Mouse (Mus musculus): ENCODE measurements around the gene Prrt3. TPM values are rescaled to one million over a fixed set of nuclear protein-coding genes. Genes with fewer than 3 reads are reported as not detected.

The Prrt3 gene
- not detected in 2 replicates for total RNA-seq (2015; ENCODE audit: low replicate concordance)
- total RNA-seq (2017; ENCODE audit: low replicate concordance), result 0.34 TPM in 1 of 2 replicates, not detected in the other

DNA sequence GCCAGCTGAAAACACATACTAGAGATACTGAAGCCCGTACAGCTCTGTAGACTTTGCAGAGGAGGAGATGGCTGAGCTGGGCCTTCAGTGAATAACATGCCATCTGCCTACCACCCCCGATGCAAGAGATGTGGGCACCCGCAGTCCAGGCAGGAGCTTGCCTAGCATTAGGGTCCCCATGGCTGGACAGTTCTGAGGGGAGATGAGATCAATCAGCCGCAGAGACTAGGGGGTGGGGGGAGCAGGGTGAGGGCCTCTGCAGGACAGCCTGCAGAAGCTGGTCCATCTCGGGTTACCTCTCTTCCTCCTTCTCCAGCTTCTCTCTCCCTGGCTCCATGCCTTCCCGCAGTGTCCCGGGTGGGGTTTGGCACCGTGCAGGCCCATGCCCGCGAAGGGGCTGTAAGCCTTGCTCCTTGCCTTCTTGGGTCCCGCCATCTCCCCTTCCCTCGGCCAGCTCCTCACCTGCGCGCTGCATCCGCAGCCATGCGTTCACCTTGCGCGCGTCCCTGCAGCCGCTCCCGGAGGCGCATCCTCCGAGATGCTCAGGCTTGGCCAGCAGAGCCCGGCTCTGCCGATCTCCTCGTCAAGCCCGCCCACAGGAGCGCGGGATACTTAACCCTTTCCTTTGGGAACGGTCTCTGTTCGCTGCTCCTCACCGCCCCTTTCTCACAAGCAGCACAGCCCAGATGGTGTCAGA is at the start of gene Prrt3:
TSS of gene Prrt3 (minus strand) at position 544 of the 697 bp plus-strand sequence.
- no peak for ATAC-seq (replicated peaks; ENCODE audit: low FRiP score, poor library complexity, severe bottlenecking)

DNA sequence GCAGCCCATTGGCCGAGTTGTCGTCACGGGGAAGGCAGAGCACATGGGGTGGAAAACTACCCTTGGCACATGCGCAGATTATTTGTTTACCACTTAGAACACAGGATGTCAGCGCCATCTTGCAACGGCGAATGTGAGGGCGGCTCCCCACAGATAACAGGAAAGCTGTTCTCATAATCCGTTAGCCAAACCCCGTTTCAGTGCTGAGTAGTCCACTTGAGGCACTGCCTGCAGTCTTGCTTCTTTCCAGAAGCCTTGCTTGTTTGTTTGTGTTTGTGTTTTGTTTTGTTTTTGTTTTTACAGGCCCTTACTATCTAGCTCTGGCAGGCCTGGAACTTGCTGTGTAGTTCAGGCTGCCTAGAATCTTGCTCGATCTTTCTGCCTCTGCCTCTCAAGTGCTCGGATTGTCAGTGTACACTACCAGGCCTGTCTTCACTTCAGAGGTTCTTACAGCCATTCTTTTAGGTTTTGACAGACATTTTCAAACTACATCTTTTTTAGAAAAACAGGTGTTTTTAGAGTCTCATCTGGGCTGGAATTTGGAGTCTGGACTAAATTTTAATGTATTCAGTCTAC is 42.3 kb upstream of the Prrt3 start:
- ATAC-seq (replicated peaks; ENCODE audit: low FRiP score, poor library complexity, severe bottlenecking), result peak; percentile 92

DNA sequence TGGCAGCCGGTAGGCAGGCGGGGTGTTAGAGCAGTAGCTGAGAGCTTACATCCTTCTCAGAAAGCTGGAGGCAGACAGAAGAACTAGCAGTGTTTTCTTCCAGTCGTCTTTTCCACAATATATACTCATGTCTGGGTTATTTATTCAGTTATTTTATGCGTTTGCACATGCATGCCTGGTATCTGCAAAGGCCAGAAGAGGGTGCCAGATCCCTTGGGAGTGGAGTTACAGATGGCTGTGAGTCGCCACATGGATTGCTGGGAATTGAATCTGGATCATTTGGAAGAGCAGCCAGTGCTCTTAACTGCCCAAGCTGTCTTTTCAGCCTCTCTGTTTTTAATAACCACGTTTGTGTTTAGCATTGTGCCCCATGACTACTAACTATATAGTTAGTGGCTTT is 39.9 kb upstream of the Prrt3 start:
- no peak for ATAC-seq (replicated peaks; ENCODE audit: low FRiP score, poor library complexity, severe bottlenecking)

DNA sequence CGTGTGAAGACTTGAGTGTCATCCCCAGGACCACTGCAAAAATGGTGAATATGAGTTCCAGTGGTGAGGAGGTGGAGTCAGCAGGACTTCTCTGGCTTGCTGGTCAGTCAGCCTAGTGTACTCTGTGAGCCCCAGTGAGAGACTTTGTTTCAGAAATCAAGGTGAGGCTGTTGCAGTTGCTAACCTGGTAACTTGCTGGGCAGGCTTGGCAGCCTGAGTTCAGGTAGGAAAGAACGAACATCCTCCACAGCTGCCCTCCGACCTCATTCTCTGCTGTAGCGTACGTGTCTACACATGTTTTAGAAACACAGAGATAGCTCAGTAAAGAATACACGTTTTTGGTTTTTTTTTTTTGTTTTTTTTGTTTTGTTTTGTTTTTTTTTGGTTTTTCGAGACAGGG is 33.2 kb upstream of the Prrt3 start:
- ATAC-seq (replicated peaks; ENCODE audit: low FRiP score, poor library complexity, severe bottlenecking), result no peak

DNA sequence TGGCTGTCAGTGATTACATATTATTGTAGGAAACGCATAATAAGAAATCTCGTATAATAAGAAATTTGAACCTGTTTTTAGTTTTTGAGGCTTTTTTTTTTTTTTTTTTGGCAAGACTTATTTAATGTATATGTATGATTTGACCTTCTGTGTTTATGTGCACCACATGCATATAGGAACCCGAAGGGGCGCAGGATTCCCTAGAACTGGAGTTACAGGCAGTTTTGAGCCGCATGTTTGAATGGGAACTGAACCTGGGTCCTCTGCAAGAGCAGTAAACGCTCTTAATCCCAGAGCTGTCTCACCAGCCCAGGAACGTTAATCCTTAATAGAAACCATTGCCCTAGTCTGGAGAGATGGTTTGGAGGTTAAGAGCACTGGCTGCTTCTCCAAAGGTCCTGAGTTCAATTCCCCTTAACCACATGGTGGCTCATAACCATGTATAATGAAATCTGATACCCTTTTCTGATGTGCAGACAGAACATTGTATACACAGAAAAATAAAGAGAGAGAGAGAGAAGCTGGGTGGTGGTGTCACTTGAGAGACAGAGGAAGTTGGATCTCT is 30.2 kb upstream of the Prrt3 start:
- peak; percentile 24 for ATAC-seq (replicated peaks; ENCODE audit: low FRiP score, poor library complexity, severe bottlenecking)

DNA sequence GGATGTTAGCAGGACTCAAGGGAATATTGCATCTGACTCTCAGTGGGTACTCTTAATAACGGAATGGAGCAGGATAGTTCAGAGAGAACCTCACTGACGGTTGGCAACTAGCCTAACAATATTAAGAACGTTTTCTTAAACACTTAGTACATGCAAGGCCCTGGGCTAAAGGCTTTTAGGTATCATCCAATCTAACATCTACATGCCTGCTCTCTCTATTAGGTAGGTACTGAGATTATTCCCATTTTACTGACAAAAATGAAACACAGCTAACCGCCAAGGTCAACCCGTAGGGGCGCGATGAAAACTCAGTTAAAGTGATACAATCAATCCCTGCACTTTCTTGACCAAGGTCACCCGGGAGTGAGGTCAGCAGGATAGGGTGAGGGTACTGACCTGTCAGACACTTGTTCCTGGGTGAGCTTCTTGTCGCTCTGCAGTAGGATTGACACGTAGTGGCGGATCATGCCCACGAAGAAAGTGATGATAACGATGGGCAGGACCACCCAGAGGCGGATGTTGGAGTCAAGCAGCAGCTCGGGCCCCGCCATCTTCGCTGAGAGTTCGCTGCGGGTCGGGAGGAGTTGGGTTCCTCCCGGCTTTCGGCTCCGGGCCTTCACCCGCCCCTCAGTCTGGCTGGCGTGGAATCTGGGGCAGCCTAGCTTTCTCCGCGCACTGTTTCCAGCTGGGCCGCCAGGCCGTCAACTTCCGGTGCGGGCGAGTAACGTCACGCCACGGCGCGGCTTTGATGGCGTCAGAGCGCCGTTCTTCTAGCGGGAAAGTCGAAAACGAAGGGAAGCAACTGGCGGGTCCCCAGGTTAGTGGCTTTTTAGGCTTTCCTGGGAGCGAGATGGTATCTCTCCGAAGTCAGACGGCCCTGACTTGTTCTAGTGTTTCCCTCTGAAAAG is 29.5 kb upstream of the Prrt3 start, which contains the start of the genes Emc3 and Fancd2:
TSS of gene Emc3 (minus strand) at position 721 of the 908 bp plus-strand sequence.
TSS of gene Fancd2 (plus strand) at position 751 of the 908 bp plus-strand sequence.
- peak; percentile 94 for ATAC-seq (replicated peaks; ENCODE audit: low FRiP score, poor library complexity, severe bottlenecking)

DNA sequence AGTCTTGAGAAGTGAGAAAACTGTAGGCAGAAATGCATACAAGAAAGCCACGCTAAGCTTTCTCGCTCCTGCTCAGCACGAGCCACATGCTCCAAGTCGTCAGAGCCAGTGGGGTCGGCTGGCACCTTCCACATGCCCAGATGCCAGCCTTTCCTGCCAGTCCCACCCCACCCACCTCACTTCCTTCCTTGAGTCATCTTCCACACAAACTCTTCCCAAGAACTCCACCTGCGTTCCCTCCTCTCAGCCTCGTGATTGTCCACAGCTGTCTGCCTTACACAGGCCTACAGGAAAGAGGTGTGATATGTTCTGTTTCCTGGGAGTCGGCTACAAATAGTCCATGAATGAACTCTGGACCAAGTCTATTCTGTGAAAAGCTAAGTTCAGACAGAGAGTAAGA is 21.7 kb upstream of the Prrt3 start:
- no peak for ATAC-seq (replicated peaks; ENCODE audit: low FRiP score, poor library complexity, severe bottlenecking)

DNA sequence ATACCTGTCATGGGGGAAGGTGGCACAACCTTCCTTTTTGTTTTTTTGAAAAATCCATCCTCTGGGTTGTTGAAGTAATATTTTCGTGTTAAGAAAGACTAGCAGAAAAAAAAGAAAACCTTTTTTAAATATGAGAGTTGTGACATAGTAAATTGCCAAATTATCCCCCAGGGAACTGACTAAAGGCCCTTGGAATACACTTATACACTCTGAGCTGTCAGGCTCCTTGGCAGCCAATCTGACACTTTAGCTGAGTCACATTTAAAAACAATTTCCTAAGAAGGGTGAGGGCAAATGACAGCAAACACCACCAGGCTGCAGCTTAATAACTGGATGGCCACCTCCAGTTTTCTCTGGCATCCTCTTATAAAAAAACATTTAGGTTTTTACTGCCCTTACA is 20.6 kb upstream of the Prrt3 start:
- no peak for ATAC-seq (replicated peaks; ENCODE audit: low FRiP score, poor library complexity, severe bottlenecking)

DNA sequence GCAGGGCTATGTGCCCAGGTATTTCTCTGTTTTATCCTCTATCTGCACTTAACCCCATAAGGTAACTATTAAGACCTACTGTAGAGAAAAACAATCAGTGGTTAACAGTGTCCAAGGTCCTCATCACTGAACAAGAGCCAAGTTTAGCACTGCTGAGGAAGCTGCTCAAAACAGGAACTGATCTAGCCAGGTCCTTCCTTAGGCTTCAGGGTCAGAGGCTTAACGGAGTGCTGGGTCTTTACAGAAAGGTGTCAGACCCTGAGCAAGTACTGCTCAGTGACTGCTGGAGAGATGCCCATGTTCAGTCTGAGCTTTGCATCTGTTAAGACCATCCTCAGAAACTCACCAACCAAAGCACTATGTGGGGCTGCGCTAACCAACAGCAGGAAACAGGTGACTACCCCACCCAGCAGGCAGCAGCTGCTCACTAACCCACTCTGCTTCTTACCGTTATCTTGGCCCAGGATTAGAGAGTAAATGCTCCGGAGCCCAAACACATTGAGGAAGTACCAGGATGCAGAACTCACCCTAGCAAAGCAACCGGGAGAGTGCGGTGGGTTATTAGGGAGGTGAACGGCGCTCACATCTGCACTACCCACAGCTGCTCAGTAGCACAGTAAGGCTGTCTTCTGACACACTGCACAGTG is 15.8 kb upstream of the Prrt3 start:
- ATAC-seq (replicated peaks; ENCODE audit: low FRiP score, poor library complexity, severe bottlenecking), result no peak

DNA sequence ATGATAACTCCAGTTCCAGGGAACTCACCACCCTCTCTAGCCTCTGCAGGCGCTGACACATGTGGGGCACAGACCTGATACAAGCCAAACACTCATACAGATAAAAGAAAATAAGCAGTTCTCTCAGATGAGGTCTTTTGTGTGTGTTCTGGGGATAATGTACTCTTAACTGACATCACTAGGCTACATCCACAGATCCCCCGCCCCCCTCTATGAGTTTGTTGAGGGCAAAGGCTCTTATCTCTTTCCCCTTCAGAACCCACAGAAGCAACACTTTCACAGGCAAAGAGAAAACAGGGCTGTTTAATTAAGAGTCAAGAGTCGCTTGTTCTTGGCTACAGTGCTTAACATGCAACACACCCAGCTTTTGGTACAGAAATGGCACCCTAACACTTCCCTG is 12.9 kb upstream of the Prrt3 start:
- ATAC-seq (replicated peaks; ENCODE audit: low FRiP score, poor library complexity, severe bottlenecking), result no peak

DNA sequence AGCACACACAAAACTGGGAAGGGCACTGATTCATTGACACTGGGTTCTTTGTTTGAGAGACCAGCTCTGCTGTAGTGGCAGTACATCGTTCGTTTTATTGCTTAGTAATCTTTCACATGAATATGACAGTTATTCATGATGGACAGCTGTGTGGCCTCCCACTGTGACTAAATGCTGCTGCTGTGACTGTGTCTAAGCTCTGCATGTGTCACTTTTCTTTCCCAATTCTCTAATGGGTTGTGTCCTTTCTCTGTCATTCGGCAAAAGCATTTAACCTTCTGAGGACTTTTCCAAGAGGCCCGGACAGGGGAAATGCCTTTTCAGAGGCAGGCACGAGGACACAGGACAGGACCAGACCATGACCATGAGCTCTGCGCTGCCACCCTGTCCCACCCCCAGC is 12.2 kb upstream of the Prrt3 start:
- no peak for ATAC-seq (replicated peaks; ENCODE audit: low FRiP score, poor library complexity, severe bottlenecking)

DNA sequence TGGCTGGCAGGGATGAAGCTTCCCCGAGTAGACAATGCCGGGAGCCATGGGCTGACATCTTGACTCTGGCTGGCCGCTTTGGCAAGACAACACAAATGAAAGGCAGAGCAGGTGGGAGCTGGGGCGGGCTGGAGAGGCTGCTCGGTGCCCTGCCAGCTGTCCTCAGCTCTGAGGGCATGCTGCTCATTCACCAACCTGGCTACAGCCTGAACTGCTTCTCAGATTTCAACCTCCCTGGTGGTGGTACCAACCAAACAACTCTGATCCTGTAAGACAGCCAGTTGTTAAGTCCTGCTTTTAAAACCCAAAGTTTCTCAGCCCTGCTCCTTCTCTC is 7.2 kb upstream of the Prrt3 start:
- no peak for ATAC-seq (replicated peaks; ENCODE audit: low FRiP score, poor library complexity, severe bottlenecking)

DNA sequence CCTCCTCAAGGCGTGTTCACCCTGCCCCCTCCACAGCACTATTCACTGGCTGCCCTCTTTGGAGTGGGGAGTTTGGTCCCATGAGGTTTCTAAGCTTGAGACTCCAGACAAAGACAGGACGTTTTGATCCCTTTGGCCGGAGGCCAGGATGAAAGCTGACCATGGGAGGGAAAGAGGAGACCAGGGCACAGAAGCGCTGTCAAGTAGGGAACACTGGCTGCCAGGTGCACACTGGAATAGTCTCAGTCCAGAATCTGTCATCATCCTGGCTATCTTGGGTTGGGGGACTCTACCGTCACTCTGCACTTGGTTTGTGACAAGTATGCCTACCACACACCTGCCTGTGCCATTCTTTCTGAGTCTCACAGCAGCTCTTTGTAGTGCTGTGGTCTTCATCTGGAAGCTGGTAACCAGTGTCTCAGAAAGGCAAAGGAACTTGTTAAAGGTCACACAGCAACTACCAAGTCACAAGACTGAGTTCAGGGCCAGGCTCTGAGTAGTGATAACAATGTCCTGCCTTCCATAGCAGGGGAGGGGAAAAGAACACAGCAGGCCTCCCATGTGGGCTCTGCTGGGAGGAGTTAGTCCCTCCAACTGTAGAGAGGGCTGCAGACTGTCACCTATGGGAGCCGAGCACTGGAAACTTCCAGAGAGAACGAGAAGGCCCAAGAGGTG is 6.7 kb upstream of the Prrt3 start:
- ATAC-seq (replicated peaks; ENCODE audit: low FRiP score, poor library complexity, severe bottlenecking), result no peak

DNA sequence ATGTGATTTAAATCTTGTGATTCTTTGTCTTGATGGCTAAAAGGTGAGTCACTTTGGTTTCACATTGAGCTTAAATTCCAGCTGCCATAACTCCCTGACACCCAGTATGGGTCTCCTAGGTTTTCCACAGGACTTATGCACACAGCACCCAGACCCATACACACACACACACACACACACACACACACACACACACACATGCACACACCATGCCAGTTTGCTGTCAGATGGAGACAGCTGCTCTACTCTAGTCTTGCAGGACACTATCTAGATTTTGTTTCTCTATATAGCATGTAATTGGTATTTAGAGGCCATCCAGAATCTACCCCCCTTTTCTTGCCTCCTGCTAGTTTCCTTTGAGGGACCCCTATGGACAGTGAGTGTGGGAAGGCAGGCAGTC is 5.4 kb upstream of the Prrt3 start:
- ATAC-seq (replicated peaks; ENCODE audit: low FRiP score, poor library complexity, severe bottlenecking), result no peak

DNA sequence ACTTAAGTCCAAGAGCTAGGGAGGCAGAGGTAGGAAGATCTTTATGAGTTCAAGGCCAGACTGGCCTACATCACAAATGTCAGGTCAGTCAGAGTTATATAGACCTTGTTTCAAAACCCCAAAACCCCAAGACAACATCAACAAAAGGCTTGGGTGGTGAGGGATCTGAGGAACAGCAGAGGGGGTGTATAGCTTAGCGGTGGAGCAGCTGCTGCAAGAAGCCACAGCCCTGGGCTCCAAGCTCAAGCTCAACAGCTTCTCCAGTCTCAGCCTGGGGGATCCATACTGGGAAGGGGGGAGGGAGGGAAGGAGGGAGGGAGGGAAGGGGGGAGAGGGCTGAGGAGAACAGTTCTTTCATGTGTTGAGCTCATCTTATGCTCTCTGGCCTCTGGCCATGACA is 4.0 kb upstream of the Prrt3 start:
- ATAC-seq (replicated peaks; ENCODE audit: low FRiP score, poor library complexity, severe bottlenecking), result no peak

DNA sequence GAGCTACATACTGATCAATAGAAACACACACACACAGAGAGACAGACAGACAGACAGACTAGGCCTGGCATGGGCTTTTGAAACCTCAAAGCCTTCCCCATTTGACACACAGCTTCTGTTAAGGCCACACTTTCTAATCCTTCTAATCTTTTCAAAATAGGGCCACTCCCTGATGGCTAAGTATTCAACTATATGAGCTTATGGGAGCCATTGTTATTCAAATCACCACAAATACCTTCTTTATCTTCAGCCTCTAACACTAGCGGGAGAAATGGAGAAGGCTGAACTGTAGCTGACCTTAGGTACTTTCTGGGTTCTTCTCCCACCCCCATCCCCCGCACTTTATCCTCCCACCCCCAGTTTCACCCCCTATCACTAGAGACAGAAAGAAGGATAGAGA is 1.1 kb upstream of the Prrt3 start:
- ATAC-seq (replicated peaks; ENCODE audit: low FRiP score, poor library complexity, severe bottlenecking), result no peak

DNA sequence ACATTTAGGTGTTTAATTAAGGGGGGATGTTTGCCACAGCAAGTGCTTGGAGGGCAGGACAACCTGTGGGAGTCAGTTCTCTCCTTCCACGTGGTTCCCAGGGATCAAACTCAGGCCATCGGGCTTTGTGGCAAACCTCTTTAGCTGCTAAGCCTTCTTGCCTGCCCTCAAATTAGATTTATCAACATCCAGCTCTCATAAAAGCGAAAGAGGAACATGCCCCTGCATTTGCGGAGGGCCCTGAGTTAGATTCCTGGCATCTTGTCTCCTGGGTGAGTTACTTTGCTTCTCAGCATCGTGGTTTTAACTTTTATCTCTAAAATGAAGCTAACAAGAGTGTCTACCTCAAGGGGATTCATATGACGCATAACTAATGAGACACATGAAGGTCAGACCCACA is 2.4 kb downstream of the Prrt3 start:
- ATAC-seq (replicated peaks; ENCODE audit: low FRiP score, poor library complexity, severe bottlenecking), result no peak

DNA sequence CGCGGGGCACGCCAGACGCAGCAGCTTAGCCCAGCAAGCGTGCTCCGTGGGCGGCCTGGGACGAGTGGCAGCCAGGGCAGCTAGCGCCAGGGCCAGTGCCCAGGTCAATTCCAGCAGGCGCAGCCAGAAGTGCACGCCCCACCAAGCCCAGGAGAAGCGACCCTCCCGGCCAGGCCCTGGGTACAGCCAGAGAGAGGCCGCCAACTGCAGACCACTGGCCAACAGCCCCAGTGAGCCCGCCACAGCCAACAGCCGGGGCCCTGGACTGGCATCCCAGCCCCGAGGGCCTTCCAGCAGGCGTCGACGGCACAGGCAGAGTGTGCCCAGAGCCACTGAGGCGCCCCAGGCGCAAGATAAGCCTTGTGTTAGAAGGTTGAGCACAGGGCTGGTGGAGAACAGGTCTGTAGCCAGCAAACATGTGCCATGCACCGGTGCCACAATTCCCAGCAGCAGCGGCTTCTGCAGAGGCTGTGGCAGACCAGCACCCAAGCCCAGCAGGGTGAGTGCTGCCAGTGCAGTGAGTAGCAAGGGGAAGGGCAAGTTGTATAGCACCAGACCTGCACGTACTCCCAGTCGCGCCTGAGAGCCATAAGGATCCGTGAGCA is 6.6 kb downstream of the Prrt3 start:
- no peak for ATAC-seq (replicated peaks; ENCODE audit: low FRiP score, poor library complexity, severe bottlenecking)

DNA sequence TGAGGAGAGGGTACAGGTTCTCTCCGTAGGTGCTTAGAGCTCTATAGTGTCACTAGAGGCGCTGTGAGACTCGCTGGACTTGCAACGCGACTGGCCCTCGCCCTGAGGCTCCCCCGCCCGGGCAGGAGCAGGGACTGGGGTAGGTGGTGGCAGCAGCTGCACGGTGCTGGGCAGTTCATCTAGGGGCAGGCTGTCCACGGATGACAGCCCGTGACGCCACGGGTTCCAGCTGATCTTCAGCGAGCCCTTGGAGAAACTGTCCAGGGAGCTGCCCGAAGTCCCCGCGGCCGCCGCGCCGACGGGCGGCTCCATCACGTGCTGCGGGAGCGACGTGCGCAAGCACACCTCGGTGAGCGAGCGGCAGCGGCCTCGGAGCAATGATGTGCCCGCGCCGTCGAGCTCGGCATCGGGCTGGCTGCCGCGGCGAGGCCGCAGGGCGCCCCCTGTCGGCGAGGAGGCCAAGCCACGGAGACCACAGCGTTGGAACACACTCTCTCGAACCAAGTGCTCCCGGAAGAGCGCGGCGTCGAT is 7.4 kb downstream of the Prrt3 start:
- ATAC-seq (replicated peaks; ENCODE audit: low FRiP score, poor library complexity, severe bottlenecking), result peak; percentile 71

Measured in erythroblast, adult 5-6 weeks (primary cell).